Mouse (Mus musculus) left cerebral cortex, adult 11 months (tissue): Measurements from ENCODE around the gene Npm1.
A peak's percentile ranks its signal among the peaks of the same experiment; 100 is the strongest.

Experiments used
- DNase-seq: peaks from one replicate; pipeline ENCODE4 v3.0.0; 2022; ENCODE audit warnings: low spot score

Npm1 gene

DNA sequence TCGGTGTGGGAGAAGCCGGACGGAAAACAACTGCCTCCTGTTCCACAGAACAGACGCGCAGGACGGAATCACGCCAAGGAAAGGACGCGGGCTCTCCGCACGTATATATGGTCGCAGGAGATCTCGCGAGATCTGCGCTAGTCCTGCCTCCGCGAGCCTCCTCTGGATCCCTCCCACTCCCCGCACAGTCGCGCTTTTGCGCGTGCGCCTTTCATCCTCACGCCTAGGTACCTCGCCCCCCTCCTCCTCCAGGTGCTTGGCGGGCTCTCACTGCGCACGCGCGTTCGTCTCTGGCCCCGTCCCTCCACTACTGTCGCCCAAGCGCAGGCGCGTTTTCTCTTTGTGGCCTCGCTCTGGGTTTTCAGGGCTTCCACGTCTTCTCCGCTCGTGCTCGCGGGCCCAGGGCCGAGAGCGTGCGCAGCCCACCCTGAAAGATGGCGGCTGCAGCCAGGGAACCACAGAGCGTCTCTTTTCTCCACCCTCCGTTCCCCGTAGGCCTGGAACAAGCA lies at the start of gene Npm1:
Gene Npm1 (minus strand): TSS at position 209 of the 509 bp plus-strand sequence.
- DNase-seq = peak; percentile 99

DNA sequence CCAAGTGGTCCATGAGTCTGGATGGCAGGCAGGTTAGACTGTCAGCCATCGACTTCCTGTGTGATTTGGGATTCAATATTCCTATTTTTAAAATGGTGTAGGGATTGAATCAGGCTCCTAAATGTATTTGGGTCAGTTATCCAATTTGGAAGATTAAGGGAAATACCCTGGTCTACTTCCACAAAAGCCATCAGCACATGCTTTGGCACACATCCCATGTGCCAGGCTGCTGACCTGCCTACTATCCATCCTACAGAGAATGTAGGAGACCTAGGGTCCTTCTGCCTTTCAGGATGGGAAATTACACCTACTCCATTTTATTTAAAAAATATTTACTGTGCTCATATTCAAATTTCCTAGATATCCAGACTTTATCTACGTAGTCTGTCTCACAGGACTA lies 44.4 kb upstream of the Npm1 start:
- DNase-seq = no peak

GRCm38 (mm10) chr11:33204966-33205365 lies 42.0 kb upstream of the Npm1 start:
- no peak for DNase-seq

DNA sequence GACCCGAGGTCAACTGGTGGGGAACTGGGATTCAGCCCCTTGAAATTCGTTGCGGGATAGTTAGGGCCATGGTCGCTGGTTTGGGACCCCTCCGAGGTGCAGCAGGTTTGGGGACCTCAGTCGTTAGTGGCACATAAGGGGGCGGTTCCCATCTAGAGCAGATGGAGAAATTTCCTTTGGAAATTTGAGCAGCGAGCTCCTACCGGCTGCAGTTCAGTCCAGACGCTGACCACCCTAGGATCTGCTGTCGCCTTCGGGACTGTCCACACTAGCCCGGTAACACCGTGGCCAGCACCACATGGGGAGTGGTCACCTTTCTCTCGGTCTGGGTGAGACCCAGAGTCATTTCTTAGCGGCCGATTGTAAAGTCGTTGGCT lies 41.3 kb upstream of the Npm1 start:
- no peak for DNase-seq

- no peak for DNase-seq
These were observed 40.6 kb upstream of the Npm1 start, which contains the start of gene Tlx3 for GRCm38 (mm10) chr11:33203383-33204328. Gene Tlx3, minus strand, starts transcription at chr11:33203589.

GRCm38 (mm10) chr11:33202972-33203371 lies 40.0 kb upstream of the Npm1 start:
- no peak for DNase-seq

DNA sequence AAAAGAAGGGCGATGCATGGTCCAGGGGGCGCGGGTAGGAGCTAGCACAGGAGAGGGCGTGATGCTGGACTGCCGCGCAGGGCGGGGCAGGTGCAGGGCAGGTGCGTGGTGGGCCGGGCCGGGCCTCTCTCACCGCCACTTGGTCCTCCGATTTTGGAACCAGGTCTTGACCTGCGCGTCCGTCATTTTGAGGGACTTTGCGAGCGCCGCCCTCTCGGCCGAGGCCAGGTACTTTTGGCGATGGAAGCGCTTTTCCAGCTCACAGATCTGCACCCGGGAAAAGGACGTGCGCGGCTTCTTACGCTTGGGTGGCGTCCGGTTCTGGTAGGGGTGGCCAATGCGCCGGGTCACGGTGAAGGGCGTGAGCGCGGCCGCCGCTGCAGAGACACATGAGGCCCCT lies 39.3 kb upstream of the Npm1 start:
- no peak for DNase-seq

DNA sequence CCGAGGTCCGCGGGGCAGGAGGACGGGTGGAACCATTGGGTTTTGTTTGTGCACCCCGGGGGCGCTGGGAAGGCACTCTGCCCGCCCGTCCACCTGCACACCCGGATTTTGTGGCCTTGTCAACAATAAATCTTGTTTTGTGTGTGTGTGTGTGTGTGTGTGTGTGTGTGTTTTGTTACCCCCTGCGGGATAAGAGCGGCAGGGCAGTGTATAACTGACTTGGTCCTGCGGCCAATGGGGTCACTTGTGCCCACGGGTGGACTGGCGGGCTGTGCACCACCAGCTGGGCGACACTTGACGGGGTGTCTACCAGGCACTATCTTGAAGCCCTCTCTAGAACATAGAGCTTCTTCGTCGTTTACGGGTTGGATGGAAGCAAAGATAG lies 38.6 kb upstream of the Npm1 start:
- DNase-seq = no peak

- DNase-seq = no peak
These were observed 38.0 kb upstream of the Npm1 start for GRCm38 (mm10) chr11:33200764-33201625.

GRCm38 (mm10) chr11:33199906-33200763 lies 37.1 kb upstream of the Npm1 start:
- DNase-seq = no peak

DNA sequence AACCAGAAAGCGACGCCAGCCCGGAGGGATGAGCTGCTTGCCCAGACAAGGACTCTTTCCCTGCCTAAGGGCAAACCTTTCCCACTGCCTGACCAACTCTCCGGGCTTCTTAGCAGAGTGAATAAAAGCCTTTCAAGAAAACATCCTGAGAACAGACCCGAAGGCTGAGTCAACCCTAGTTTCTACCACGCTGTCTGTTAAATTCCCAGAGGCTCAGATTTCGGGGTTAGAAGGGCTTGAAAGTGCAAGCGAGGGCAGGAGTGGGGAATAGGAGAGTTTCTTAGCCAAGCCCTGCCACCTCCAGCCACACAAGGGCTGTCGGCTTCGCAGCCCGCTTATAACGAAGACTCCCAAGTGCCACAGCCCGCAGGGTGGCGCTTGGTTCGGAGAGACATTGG lies 36.1 kb upstream of the Npm1 start:
- DNase-seq = no peak

DNA sequence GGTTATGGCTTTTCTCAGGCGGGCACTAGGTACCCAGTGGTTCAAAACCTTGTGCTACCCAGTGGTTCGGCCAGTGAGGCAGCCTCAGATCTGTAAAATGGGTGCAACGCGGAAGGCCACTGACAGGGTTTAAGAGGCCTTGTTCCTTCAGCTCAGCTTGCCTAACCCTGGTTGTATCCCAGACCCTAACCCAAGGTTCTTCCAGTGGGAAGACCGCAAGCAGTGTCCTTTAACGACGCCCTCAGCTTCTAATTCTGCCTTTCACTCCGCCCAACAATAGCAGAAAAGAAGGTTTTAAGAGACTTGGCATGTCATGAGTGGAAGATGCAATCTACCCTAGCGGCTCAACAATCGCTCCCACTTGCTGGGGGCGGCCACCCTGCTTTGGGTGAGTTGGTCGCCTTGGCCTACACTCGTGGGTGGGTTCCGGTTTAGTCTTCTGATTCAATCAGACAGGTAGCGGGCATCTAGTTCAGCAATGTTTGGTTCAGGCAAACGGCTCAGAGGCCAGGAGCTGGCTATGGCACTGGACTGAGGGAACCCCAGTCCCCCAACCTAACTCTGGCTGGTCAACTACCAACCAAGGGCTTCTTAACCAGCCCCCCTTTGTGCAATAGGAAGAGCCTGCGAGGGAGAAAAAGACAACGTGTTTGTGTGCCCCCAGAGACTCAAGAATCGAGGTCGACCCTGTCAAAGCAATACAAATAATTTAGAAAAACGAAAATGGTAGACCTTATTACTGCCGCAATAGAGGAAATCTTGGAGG lies 35.5 kb upstream of the Npm1 start:
- DNase-seq = no peak

DNA sequence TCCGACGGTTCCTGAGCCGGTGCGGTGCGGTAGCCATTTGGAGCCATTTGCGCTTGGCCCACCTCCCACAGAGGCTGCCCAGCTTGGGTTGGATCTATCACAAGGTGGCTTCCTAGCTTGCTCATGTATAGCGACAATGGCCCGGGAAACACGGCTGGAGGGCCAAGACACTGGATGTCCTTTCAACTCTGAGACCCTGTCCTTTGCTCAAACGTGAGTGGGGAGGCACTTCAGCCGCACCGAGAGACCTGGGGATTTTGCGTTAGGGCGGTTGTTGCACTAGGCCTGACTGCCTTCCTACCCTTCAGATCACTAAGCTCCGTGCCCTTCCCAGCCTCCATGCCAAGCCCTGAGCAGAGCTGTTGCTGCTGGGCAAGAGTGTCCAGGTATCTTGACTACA lies 34.7 kb upstream of the Npm1 start:
- DNase-seq = no peak

DNA sequence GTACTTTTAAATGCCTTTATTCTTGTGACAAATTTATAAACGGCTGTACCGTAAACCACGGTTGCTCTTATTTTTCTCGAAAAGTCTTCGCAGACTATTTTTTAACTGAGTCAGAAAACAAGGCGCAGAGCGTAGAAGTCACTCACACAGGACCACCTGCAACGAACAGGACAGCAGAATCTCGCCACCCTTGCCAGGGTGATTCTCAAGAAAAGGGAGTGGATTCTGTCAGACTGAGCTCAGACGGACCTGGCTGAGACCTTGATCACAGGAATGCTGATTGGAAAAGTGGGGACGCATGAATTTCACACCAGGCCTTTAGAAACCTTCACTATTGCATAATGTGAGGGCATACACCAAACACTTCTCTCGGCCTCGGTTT lies 34.1 kb upstream of the Npm1 start:
- DNase-seq = no peak

DNA sequence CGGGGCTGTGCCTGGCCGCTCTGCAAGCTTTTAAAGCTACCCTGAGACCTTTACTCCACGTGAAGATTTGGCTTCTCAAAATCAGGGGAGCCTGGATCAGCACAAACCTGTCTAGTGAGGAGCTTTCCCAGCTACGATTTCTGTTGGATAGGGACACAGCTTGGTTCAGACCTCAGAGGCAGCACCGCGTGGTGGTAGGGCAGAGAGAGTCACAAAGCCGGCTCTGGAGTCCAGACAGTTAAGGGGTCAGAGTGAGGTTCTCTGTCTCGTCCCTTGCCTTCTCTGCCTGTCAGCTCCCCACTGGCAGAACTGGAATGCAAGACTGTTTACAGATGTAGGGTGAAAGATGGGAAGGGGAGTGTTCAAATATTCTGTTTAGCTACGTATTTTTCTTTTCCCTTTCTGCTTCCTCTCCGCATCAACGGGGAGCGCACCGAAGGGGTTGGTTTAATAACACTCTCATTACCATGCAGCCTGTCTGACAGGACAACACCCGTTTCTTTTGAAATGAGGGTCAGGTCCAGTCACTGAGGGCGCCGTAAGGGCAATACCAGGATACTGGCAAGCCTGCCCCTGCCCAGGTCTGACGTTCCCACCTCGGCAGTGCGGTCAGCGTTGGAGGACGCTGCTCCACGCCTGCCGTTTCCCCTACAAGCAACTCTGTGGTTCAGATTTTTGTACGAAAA lies 33.6 kb upstream of the Npm1 start:
- no peak for DNase-seq

- DNase-seq = no peak
These were observed 32.8 kb upstream of the Npm1 start for GRCm38 (mm10) chr11:33195531-33196446.

GRCm38 (mm10) chr11:33195061-33195460 lies 32.1 kb upstream of the Npm1 start:
- no peak for DNase-seq

GRCm38 (mm10) chr11:33193695-33194094 lies 30.7 kb upstream of the Npm1 start:
- no peak for DNase-seq

GRCm38 (mm10) chr11:33181804-33182203 lies 18.8 kb upstream of the Npm1 start:
- no peak for DNase-seq
